In the genomic region with DNA sequence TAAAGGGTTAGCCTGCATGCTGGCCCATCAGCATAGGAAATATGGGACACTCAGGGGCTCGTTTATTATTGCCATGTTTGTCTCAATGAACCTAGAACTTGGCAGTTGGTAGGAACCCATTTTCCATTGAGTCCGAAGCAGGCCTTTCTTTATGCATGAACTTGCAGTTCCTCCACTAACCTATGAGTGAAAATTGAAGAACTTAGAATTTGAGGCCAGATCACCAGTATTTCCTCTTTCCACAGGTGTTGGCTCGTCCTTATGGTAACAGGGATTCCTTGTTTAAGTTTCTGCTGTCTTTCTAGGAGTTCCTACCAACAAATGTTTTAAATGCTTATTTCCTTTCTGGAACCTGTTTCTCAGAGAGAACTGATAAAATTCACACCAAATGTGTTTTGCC, we compare ENCODE assay signal across 1 mouse cellular context.
TF ChIP-seq lines count a peak whose summit lies in the region.

No protein-coding gene starts in this region.

TF ChIP-seq in CH12.LX, 34 proteins besides CTCF, POLR2A, EP300 and RAD21 (continued from another document):
- TF ChIP-seq MXI1 (IDR thresholded peaks at IDR 0.05; ENCODE audit: low read depth, low read length) (no peak), SMC3 (IDR thresholded peaks at IDR 0.05; ENCODE audit: low read depth, low read length) (no peak), ZMIZ1 (IDR thresholded peaks at IDR 0.05; ENCODE audit: low read depth, low read length) (no peak)
